Mouse (Mus musculus) forebrain, embryonic 12.5 days (tissue): ENCODE results near the gene Rtl3. TPM values are rescaled to one million over a fixed set of nuclear protein-coding genes. Genes with fewer than 3 reads are reported as not detected.

Experiments used
- polyA plus RNA-seq: library from polyadenylated mRNA; unstranded; fragments of >200 nt; fragmentation: Nextera tagmentation; extraction: Ambion mirVana; gene quantifications from 2 replicates; pipeline ENCODE4 v1.2.1, GENCODE M21; 2016

Gene Rtl3
- polyA plus RNA-seq, 1 experiment from 2014 or later: 3.6 TPM

Other genes starting within 250 kb of the Rtl3 start
- 0.63 and 0.88 TPM in 2 replicates for gene Cysltr1, start 237.0 kb downstream of the Rtl3 start, polyA plus RNA-seq
- gene Lpar4, start 80.0 kb upstream of the Rtl3 start, polyA plus RNA-seq: 11.2 and 11.8 TPM in 2 replicates
- gene P2ry10, start 247.8 kb upstream of the Rtl3 start, polyA plus RNA-seq: 0.06 TPM in 1 of 2 replicates, not detected in the other